Mouse (Mus musculus) MEL (cell line): Measurements from ENCODE around the gene Ckap5.

Source experiments
- CTCF ChIP-seq, 3 experiments: IDR thresholded peaks in 2 of 3; conservative IDR thresholded peaks in 1 of 3; 2 replicates each; pipeline ENCODE4 v1.5.1; 2011 to 2012; ENCODE audit warnings: low read length in 3 of 3, low read depth in 2 of 3, mild to moderate bottlenecking in 2 of 3, improper control_type of control experiment in 1 of 3, inconsistent platforms in 1 of 3, mixed read lengths in 1 of 3, moderate library complexity in 1 of 3; ENCODE audit not compliant: control insufficient read depth in 1 of 3, insufficient read depth in 1 of 3, poor library complexity in 1 of 3, severe bottlenecking in 1 of 3
- GATA1 ChIP-seq: IDR thresholded peaks from 2 replicates; pipeline ENCODE4 v1.6.1; 2011; ENCODE audit warnings: low read depth, low read length, improper control_type of control experiment
- MYC ChIP-seq: IDR thresholded peaks from 2 replicates; pipeline ENCODE4 v1.6.1; 2011; ENCODE audit warnings: low read depth, mild to moderate bottlenecking, low read length, improper control_type of control experiment, moderate library complexity
- POLR2A ChIP-seq, 2 experiments: IDR thresholded peaks; 2 replicates each; pipeline ENCODE4 v1.6.1; 2011 to 2012; ENCODE audit warnings: low read length in 2 of 2, mild to moderate bottlenecking in 2 of 2, control low read depth in 1 of 2, improper control_type of control experiment in 1 of 2, low read depth in 1 of 2, moderate library complexity in 1 of 2; ENCODE audit not compliant: control insufficient read depth in 1 of 2, insufficient read depth in 1 of 2, poor library complexity in 1 of 2
- RAD21 ChIP-seq: IDR thresholded peaks from 2 replicates; pipeline ENCODE4 v1.6.1; 2011; ENCODE audit warnings: mild to moderate bottlenecking, low read depth, low read length, improper control_type of control experiment
- SMC3 ChIP-seq: IDR thresholded peaks from 2 replicates; pipeline ENCODE4 v1.6.1; 2011; ENCODE audit warnings: low read depth, low read length, improper control_type of control experiment
- TAL1 ChIP-seq: IDR thresholded peaks from 2 replicates; pipeline ENCODE4 v1.6.1; 2012; ENCODE audit warnings: mild to moderate bottlenecking, inconsistent platforms, low read length, moderate library complexity, mixed read lengths
- TBP ChIP-seq: IDR thresholded peaks from 2 replicates; pipeline ENCODE4 v1.8.0; 2011; ENCODE audit warnings: low read depth, low read length, improper control_type of control experiment
- ZKSCAN1 ChIP-seq: IDR thresholded peaks from 2 replicates; pipeline ENCODE4 v1.6.1; 2012; ENCODE audit warnings: low read depth, mild to moderate bottlenecking, inconsistent platforms, low read length, improper control_type of control experiment, moderate library complexity

DNA sequence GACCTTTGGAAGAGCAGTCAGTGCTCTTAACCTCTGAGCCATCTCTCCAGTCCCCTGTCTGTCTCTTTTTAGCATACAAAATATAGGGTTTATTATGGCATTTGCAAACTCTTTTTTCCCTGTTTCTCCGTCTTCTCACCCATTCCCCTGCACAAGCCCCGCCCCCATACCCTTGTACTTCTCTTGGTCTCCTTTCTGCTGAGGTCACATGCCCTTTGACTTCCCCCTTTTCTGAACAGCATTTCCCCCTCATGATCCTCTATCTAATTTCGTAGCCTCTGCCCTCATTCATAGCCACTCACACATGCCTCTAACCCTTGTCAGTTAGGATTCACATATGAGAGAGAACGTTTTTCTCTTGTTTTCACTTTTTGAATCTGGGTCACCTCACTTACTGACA, 41.9 kb upstream of the Ckap5 start:
- TF ChIP-seq GATA1 (no peak), TAL1 (no peak), MYC (no peak), SMC3 (no peak), RAD21 (no peak), ZKSCAN1 (no peak), TBP (no peak), POLR2A (IDR thresholded peaks at IDR 0.05; ENCODE audit: control insufficient read depth in 1 of 2, insufficient read depth in 1 of 2, low read depth in 1 of 2, low read length in 2 of 2, poor library complexity in 1 of 2) (no peak), CTCF (IDR thresholded peaks at IDR 0.05 in 2 of 3, conservative IDR thresholded peaks at IDR 0.05 in 1 of 3; ENCODE audit: control insufficient read depth in 1 of 3, insufficient read depth in 1 of 3, low read depth in 2 of 3, low read length in 3 of 3, poor library complexity in 1 of 3, severe bottlenecking in 1 of 3) (no peak)
